Mouse (Mus musculus): ENCODE data around the gene Nppa. TPM values are rescaled to one million over a fixed set of nuclear protein-coding genes. Genes with fewer than 3 reads are reported as not detected.

Gene Nppa
- polyA plus RNA-seq, 1 experiment from 2014 or later = 2.4 TPM

GRCm38 (mm10) chr4:147976237-147976636 is 24.3 kb upstream of the Nppa start:
- Histone ChIP-seq H3K36me3 (replicated peaks; ENCODE audit: control insufficient read depth, insufficient read depth) (no peaks in the 10 kb centered on the region), H3K9ac (no peak overlapping the region), H3K4me2 (replicated peaks) (no peak overlapping the region), H3K27ac (no peak overlapping the region), H3K9me3 (ENCODE audit: control insufficient read depth, low read length) (no peaks in the 10 kb centered on the region), H3K4me1 (replicated peaks; ENCODE audit: control insufficient read depth, insufficient read depth, low read length) (no peaks in the 10 kb centered on the region), H3K27me3 (ENCODE audit: control insufficient read depth, insufficient read depth, low read length) (no peaks in the 10 kb centered on the region), H3K4me3 (replicated peaks; ENCODE audit: low read length) (no peak overlapping the region)
- WGBS = 88% methylated on average over 3 of the region's 3 CpGs
- DNase-seq (ENCODE audit: low spot score) (no peak), ATAC-seq (ENCODE audit: low FRiP score) (no peak)

GRCm38 (mm10) chr4:147977726-147978125 is 22.8 kb upstream of the Nppa start:
- Histone ChIP-seq H3K27me3 (ENCODE audit: control insufficient read depth, insufficient read depth, low read length) (no peaks in the 10 kb centered on the region), H3K4me1 (replicated peaks; ENCODE audit: control insufficient read depth, insufficient read depth, low read length) (no peaks in the 10 kb centered on the region), H3K4me3 (replicated peaks; ENCODE audit: low read length) (no peak overlapping the region), H3K9me3 (ENCODE audit: control insufficient read depth, low read length) (no peaks in the 10 kb centered on the region), H3K4me2 (replicated peaks) (no peak overlapping the region), H3K9ac (no peak overlapping the region), H3K36me3 (replicated peaks; ENCODE audit: control insufficient read depth, insufficient read depth) (no peaks in the 10 kb centered on the region), H3K27ac (no peak overlapping the region)
- DNase-seq (ENCODE audit: low spot score) (no peak), ATAC-seq (ENCODE audit: low FRiP score) (no peak)
- WGBS = 86% methylated on average over 4 of the region's 4 CpGs

- no peaks in the 10 kb centered on the region for H3K36me3 ChIP-seq (replicated peaks; ENCODE audit: control insufficient read depth, insufficient read depth)
- WGBS = 97% methylated on average over 6 of the region's 6 CpGs
- no peak for ATAC-seq (ENCODE audit: low FRiP score)
Observed at GRCm38 (mm10) chr4:147978391-147978790, 22.1 kb upstream of the Nppa start.

GRCm38 (mm10) chr4:147979441-147979860 is 21.1 kb upstream of the Nppa start:
- DNase-seq (ENCODE audit: low spot score) (no peak), ATAC-seq (ENCODE audit: low FRiP score) (no peak)
- Histone ChIP-seq H3K9me3 (ENCODE audit: control insufficient read depth, low read length) (no peaks in the 10 kb centered on the region), H3K27me3 (ENCODE audit: control insufficient read depth, insufficient read depth, low read length) (no peaks in the 10 kb centered on the region), H3K4me3 (replicated peaks; ENCODE audit: low read length) (no peak overlapping the region), H3K4me1 (replicated peaks; ENCODE audit: control insufficient read depth, insufficient read depth, low read length) (no peaks in the 10 kb centered on the region), H3K36me3 (replicated peaks; ENCODE audit: control insufficient read depth, insufficient read depth) (no peaks in the 10 kb centered on the region), H3K27ac (no peak overlapping the region), H3K4me2 (replicated peaks) (no peak overlapping the region), H3K9ac (no peak overlapping the region)
- 70% methylated on average over 7 of the region's 7 CpGs for WGBS

More at GRCm38 (mm10) chr4:147978391-147978790, 22.1 kb upstream of the Nppa start:
- DNase-seq (ENCODE audit: low spot score) = no peak
- no peaks in the 10 kb centered on the region for H3K4me1 ChIP-seq (replicated peaks; ENCODE audit: control insufficient read depth, insufficient read depth, low read length)
- no peaks in the 10 kb centered on the region for H3K9me3 ChIP-seq (ENCODE audit: control insufficient read depth, low read length)
- H3K4me2 ChIP-seq (replicated peaks) = no peak overlapping the region
- no peak overlapping the region for H3K4me3 ChIP-seq (replicated peaks; ENCODE audit: low read length)
- H3K9ac ChIP-seq = no peak overlapping the region
- H3K27ac ChIP-seq = no peak overlapping the region
- H3K27me3 ChIP-seq (ENCODE audit: control insufficient read depth, insufficient read depth, low read length) = no peaks in the 10 kb centered on the region

- Histone ChIP-seq H3K36me3 (replicated peaks; ENCODE audit: control insufficient read depth, insufficient read depth) (no peaks in the 10 kb centered on the region), H3K4me3 (replicated peaks; ENCODE audit: low read length) (no peak within 1 kb of the TSS), H3K9ac (no peak within 1 kb of the TSS), H3K27ac (no peak within 1 kb of the TSS), H3K4me1 (replicated peaks; ENCODE audit: control insufficient read depth, insufficient read depth, low read length) (no peaks in the 10 kb centered on the region), H3K4me2 (replicated peaks) (no peak within 1 kb of the TSS), H3K9me3 (ENCODE audit: control insufficient read depth, low read length) (no peaks in the 10 kb centered on the region), H3K27me3 (ENCODE audit: control insufficient read depth, insufficient read depth, low read length) (no peaks in the 10 kb centered on the region)
- peak; percentile 20 for DNase-seq (ENCODE audit: low spot score)
- no peak for ATAC-seq (ENCODE audit: low FRiP score)
- WGBS = 41% methylated on average over 20 of the region's 20 CpGs
Observed at GRCm38 (mm10) chr4:147985205-147986132, 15.1 kb upstream of the Nppa start, which contains the start of gene Nppb. TSS of gene Nppb (plus strand) at chr4:147985788.

GRCm38 (mm10) chr4:147993571-147994095 is 6.9 kb upstream of the Nppa start:
- H3K4me3 ChIP-seq (replicated peaks; ENCODE audit: low read length) = no peak overlapping the region
- no peaks in the 10 kb centered on the region for H3K27me3 ChIP-seq (ENCODE audit: control insufficient read depth, insufficient read depth, low read length)
- no peak overlapping the region for H3K27ac ChIP-seq
- DNase-seq (ENCODE audit: low spot score) (no peak), ATAC-seq (ENCODE audit: low FRiP score) (no peak)
- H3K9me3 ChIP-seq (ENCODE audit: control insufficient read depth, low read length) = no peaks in the 10 kb centered on the region
- WGBS = 64% methylated on average over 7 of the region's 7 CpGs
- H3K36me3 ChIP-seq (replicated peaks; ENCODE audit: control insufficient read depth, insufficient read depth) = no peaks in the 10 kb centered on the region
- H3K9ac ChIP-seq = no peak overlapping the region
- H3K4me1 ChIP-seq (replicated peaks; ENCODE audit: control insufficient read depth, insufficient read depth, low read length) = no peaks in the 10 kb centered on the region
- H3K4me2 ChIP-seq (replicated peaks) = no peak overlapping the region

GRCm38 (mm10) chr4:147995311-147995710 is 5.2 kb upstream of the Nppa start:
- Histone ChIP-seq H3K36me3 (replicated peaks; ENCODE audit: control insufficient read depth, insufficient read depth) (no peaks in the 10 kb centered on the region), H3K4me1 (replicated peaks; ENCODE audit: control insufficient read depth, insufficient read depth, low read length) (no peaks in the 10 kb centered on the region; the same call in 1 of the 2 replicates), H3K27ac (no peak overlapping the region), H3K9me3 (ENCODE audit: control insufficient read depth, low read length) (no peaks in the 10 kb centered on the region), H3K4me3 (replicated peaks; ENCODE audit: low read length) (no peak overlapping the region), H3K27me3 (ENCODE audit: control insufficient read depth, insufficient read depth, low read length) (no peaks in the 10 kb centered on the region), H3K9ac (no peak overlapping the region), H3K4me2 (replicated peaks) (no peak overlapping the region)
- DNase-seq (ENCODE audit: low spot score) (no peak), ATAC-seq (ENCODE audit: low FRiP score) (no peak)
- 87% methylated on average over 3 of the region's 3 CpGs for WGBS

- H3K36me3 ChIP-seq (replicated peaks; ENCODE audit: control insufficient read depth, insufficient read depth) = peaks cover 37% of the 10 kb centered on the region
- H3K27me3 ChIP-seq (ENCODE audit: control insufficient read depth, insufficient read depth, low read length) = no peaks in the 10 kb centered on the region
- no peaks in the 10 kb centered on the region for H3K9me3 ChIP-seq (ENCODE audit: control insufficient read depth, low read length)
- DNase-seq (ENCODE audit: low spot score) (peak; percentile 39), ATAC-seq (ENCODE audit: low FRiP score) (peak; percentile 48)
- WGBS = 60% methylated on average over 17 of the region's 17 CpGs
- no peak overlapping the region for H3K9ac ChIP-seq
- H3K4me3 ChIP-seq (replicated peaks; ENCODE audit: low read length) = no peak overlapping the region
- H3K27ac ChIP-seq = peak overlapping the region; percentile 68
- H3K4me1 ChIP-seq (replicated peaks; ENCODE audit: control insufficient read depth, insufficient read depth, low read length) = peaks cover 4% of the 10 kb centered on the region
- H3K4me2 ChIP-seq (replicated peaks) = no peak overlapping the region
Observed at GRCm38 (mm10) chr4:148001013-148001789, 679 bp downstream of the Nppa start.

- ATAC-seq (ENCODE audit: low FRiP score) = no peak
- Histone ChIP-seq H3K36me3 (replicated peaks; ENCODE audit: control insufficient read depth, insufficient read depth) (peaks cover 44% of the 10 kb centered on the region), H3K4me1 (replicated peaks; ENCODE audit: control insufficient read depth, insufficient read depth, low read length) (peaks cover 4% of the 10 kb centered on the region), H3K27ac (peak overlapping the region; percentile 68), H3K4me3 (replicated peaks; ENCODE audit: low read length) (no peak overlapping the region), H3K4me2 (replicated peaks) (no peak overlapping the region), H3K27me3 (ENCODE audit: control insufficient read depth, insufficient read depth, low read length) (no peaks in the 10 kb centered on the region), H3K9ac (no peak overlapping the region), H3K9me3 (ENCODE audit: control insufficient read depth, low read length) (no peaks in the 10 kb centered on the region)
- DNase-seq (ENCODE audit: low spot score) = no peak
- WGBS = 35% methylated on average over 8 of the region's 8 CpGs
Observed at GRCm38 (mm10) chr4:148001866-148002265, 1.3 kb downstream of the Nppa start.

Measured in hindbrain, embryonic 14.5 days (tissue).